Mouse (Mus musculus) liver, embryonic 12.5 days (tissue): Measurements from ENCODE around the gene Nyx. TPM values are rescaled to one million over a fixed set of nuclear protein-coding genes. Genes with fewer than 3 reads are reported as not detected.

Experiments
- ATAC-seq: fragments of 200-750 bp; cut with Nextera tagmentation; 2 replicates; pipeline ENCODE4 v1.8.0; 2017; ENCODE audit warnings: moderate number of reproducible peaks, mild to moderate bottlenecking, moderate library complexity
- H3K27ac ChIP-seq: fragments of 300-500 bp; sonication (generic); 2 replicates; pipeline ENCODE4 v1.5.1; 2016; ENCODE audit warnings: mild to moderate bottlenecking
- H3K27me3 ChIP-seq: fragments of 300-500 bp; sonication (generic); replicated peaks from 2 replicates; pipeline ENCODE4 v1.6.1; 2016; ENCODE audit warnings: mild to moderate bottlenecking, moderate library complexity
- H3K36me3 ChIP-seq: fragments of 300-500 bp; sonication (generic); 2 replicates; pipeline ENCODE4 v1.6.1; 2016; ENCODE audit warnings: mild to moderate bottlenecking, moderate library complexity
- H3K4me1 ChIP-seq: fragments of 300-500 bp; sonication (generic); 2 replicates; pipeline ENCODE4 v1.6.1; 2016
- H3K4me2 ChIP-seq: fragments of 300-500 bp; sonication (generic); 2 replicates; pipeline ENCODE4 v1.6.1; 2016; ENCODE audit warnings: mild to moderate bottlenecking, moderate library complexity
- H3K4me3 ChIP-seq: fragments of 300-500 bp; sonication (generic); 2 replicates; pipeline ENCODE4 v1.5.1; 2016; ENCODE audit warnings: mild to moderate bottlenecking, moderate library complexity
- H3K9ac ChIP-seq: fragments of 300-500 bp; sonication (generic); 2 replicates; pipeline ENCODE4 v1.6.1; 2016; ENCODE audit warnings: mild to moderate bottlenecking, moderate library complexity
- H3K9me3 ChIP-seq: fragments of 300-500 bp; sonication (generic); replicated peaks from 2 replicates; pipeline ENCODE4 v1.6.1; 2016; ENCODE audit warnings: mild to moderate bottlenecking, moderate library complexity
- WGBS: fragments of 180-500 bp; shearing (Covaris S2); methylation state at CpG from one replicate; pipeline ENCODE4 v1.1.7; 2016; ENCODE audit not compliant: insufficient replicate concordance; 5-methylcytosine and 5-hydroxymethylcytosine counted together
- polyA plus RNA-seq: library from polyadenylated mRNA; unstranded; fragments of >200 nt; fragmentation: Nextera tagmentation; extraction: Ambion mirVana; gene quantifications from 2 replicates; pipeline ENCODE4 v1.2.1, GENCODE M21; 2016

Nyx gene
- polyA plus RNA-seq, 1 experiment from 2014 or later, result not detected

DNA sequence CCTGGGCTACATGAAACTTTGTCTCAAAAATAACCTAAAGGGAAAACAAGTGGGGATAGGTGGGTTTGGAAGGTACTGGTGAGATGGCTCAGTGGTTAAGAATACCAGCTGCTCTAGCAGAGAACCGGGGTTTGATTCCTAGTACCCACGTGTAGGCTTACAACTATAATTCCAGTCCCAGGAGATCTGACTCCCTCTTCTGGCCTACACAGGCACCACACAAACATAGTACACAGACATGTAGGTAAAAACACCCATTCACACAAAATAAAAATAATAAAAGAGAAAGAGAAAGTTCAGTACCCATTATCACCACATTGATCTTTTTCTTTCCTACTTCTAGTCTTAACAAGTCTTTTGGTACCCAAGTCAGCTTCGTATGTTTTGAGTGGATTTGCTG is 6.0 kb downstream of the Nyx start:
- Histone ChIP-seq H3K36me3 (no peaks in the 10 kb centered on the region), H3K9ac (no peak overlapping the region), H3K9me3 (no peaks in the 10 kb centered on the region), H3K4me1 (no peaks in the 10 kb centered on the region), H3K27me3 (no peaks in the 10 kb centered on the region), H3K4me2 (no peak overlapping the region), H3K27ac (no peak overlapping the region), H3K4me3 (no peak overlapping the region)
- no peak for ATAC-seq
- WGBS, result 72% methylated on average over 3 of the region's 3 CpGs

DNA sequence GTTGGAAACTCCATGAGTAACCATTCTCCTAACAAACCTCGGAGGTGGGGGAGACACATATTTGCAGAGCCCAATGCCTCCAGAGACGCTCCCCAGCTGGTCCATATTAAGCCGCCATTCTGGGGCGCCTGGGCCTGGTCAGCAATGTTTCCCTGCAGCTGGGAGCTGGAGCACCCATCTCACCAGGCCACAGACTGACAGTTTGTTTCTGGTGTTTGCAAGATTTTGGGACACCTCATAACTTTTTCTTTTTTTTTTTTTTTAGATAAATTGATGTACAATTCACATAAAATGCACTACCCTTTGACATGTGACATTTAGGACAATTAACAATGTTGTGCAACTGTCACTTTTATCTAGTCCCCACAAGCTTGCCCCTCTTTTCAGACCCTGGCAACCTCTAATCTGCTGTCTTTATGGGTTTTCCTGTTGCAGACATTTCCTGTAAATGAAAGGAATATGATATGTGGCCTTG is 6.9 kb downstream of the Nyx start:
- Histone ChIP-seq H3K27me3 (no peaks in the 10 kb centered on the region), H3K4me3 (no peak overlapping the region), H3K9me3 (no peaks in the 10 kb centered on the region), H3K4me2 (no peak overlapping the region), H3K9ac (no peak overlapping the region), H3K27ac (no peak overlapping the region), H3K4me1 (no peaks in the 10 kb centered on the region), H3K36me3 (no peaks in the 10 kb centered on the region)
- 67% methylated on average over 4 of the region's 4 CpGs for WGBS
- ATAC-seq, result no peak

DNA sequence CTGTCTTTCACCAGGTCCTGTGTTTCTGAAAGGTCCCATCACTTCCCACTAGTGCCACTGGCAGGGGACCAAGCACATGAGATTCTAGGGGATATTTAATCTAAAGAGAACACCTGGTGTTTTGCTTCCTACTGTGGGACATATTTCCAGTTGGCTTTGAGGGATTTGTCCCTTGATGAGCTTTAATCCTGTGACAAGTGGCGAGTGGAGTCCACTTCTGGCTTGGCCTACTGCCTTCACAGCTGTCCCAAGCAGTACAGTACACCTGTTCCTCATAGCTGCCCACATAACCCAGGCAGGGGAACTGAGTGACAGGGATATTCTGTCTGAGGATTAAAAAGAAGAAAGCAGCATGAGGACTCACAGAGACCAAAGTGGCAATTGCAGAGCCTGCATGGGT is 9.5 kb downstream of the Nyx start:
- Histone ChIP-seq H3K27ac (no peak overlapping the region), H3K36me3 (no peaks in the 10 kb centered on the region), H3K4me3 (no peak overlapping the region), H3K4me2 (no peak overlapping the region), H3K27me3 (no peaks in the 10 kb centered on the region), H3K9me3 (no peaks in the 10 kb centered on the region), H3K4me1 (no peaks in the 10 kb centered on the region), H3K9ac (no peak overlapping the region)
- ATAC-seq, result no peak
- 44% methylated on average over 1 of the region's 1 CpGs for WGBS

GRCm38 (mm10) chrX:13477596-13477995 is 11.7 kb downstream of the Nyx start:
- no peaks in the 10 kb centered on the region for H3K4me1 ChIP-seq
- H3K9ac ChIP-seq, result no peak overlapping the region
- no peak for ATAC-seq

GRCm38 (mm10) chrX:13478298-13478697 is 12.4 kb downstream of the Nyx start:
- Histone ChIP-seq H3K36me3 (no peaks in the 10 kb centered on the region), H3K27ac (no peak overlapping the region), H3K27me3 (no peaks in the 10 kb centered on the region), H3K9me3 (no peaks in the 10 kb centered on the region), H3K4me3 (no peak overlapping the region), H3K4me2 (no peak overlapping the region), H3K9ac (no peak overlapping the region), H3K4me1 (no peaks in the 10 kb centered on the region)
- 52% methylated on average over 5 of the region's 5 CpGs for WGBS
- ATAC-seq, result no peak

More at GRCm38 (mm10) chrX:13477596-13477995, 11.7 kb downstream of the Nyx start:
- WGBS, result 56% methylated on average over 2 of the region's 2 CpGs
- Histone ChIP-seq H3K36me3 (no peaks in the 10 kb centered on the region), H3K4me2 (no peak overlapping the region), H3K4me3 (no peak overlapping the region), H3K27ac (no peak overlapping the region), H3K27me3 (no peaks in the 10 kb centered on the region), H3K9me3 (no peaks in the 10 kb centered on the region)

DNA sequence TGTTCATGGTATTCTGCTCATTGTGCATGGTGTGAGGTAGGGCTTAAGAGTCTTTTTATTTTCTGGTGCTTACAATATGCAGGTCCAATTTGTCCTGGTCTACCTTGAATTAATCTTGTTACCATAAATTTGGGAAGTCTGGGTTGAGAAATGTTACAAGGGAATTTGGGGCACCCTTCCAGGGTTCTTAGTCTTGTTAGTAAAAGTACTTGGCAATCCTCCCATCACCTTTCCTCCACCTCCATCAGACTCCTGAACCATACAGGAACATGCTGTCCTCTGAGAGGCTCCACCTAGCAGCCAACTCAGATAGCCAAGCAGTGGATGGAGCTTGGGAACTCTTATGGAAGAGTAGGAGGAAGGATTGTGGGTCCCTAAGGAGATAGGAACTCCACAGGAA is 13.7 kb downstream of the Nyx start:
- Histone ChIP-seq H3K4me2 (no peak overlapping the region), H3K9ac (no peak overlapping the region), H3K9me3 (no peaks in the 10 kb centered on the region), H3K27ac (no peak overlapping the region), H3K36me3 (no peaks in the 10 kb centered on the region), H3K4me1 (no peaks in the 10 kb centered on the region), H3K4me3 (no peak overlapping the region), H3K27me3 (no peaks in the 10 kb centered on the region)
- ATAC-seq, result no peak

DNA sequence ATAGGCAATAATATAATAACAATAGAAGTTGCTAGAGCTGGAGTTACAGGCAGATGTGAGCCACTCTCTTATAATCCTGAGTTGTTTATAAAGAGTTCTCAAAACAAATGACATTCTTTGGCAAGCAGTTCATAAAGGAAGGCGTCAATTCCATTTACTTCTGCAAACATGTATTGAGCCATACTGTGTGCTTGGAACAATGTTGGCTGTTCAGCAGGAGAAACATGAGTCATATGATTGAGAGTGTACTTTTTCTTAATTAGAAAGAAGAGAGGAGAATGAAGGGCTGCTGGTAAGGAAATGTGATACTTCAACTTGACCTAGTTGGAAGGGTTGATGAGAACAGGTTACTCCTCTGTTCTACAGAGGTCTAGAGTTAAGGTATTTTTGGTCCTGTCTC is 16.7 kb downstream of the Nyx start:
- 55% methylated on average over 1 of the region's 1 CpGs for WGBS
- Histone ChIP-seq H3K4me3 (no peak overlapping the region), H3K9ac (no peak overlapping the region), H3K27me3 (peaks cover 19% of the 10 kb centered on the region), H3K4me1 (no peaks in the 10 kb centered on the region), H3K36me3 (no peaks in the 10 kb centered on the region), H3K4me2 (no peak overlapping the region), H3K9me3 (peaks cover 8% of the 10 kb centered on the region), H3K27ac (no peak overlapping the region)
- no peak for ATAC-seq

- ATAC-seq, result no peak
- peaks cover 19% of the 10 kb centered on the region for H3K27me3 ChIP-seq
These were observed 18.5 kb downstream of the Nyx start for GRCm38 (mm10) chrX:13484447-13484846.

GRCm38 (mm10) chrX:13489001-13489400 is 23.1 kb downstream of the Nyx start:
- no peak overlapping the region for H3K27ac ChIP-seq
- peaks cover 8% of the 10 kb centered on the region for H3K9me3 ChIP-seq
- WGBS, result 67% methylated on average over 3 of the region's 3 CpGs
- H3K4me3 ChIP-seq, result no peak overlapping the region
- no peak overlapping the region for H3K9ac ChIP-seq
- peaks cover 19% of the 10 kb centered on the region for H3K27me3 ChIP-seq
- H3K4me1 ChIP-seq, result peaks cover 11% of the 10 kb centered on the region; the same call in 1 of the 2 replicates
- no peak overlapping the region for H3K4me2 ChIP-seq
- ATAC-seq, result no peak
- no peaks in the 10 kb centered on the region for H3K36me3 ChIP-seq

More at GRCm38 (mm10) chrX:13484447-13484846, 18.5 kb downstream of the Nyx start:
- no peaks in the 10 kb centered on the region for H3K36me3 ChIP-seq
- peaks cover 8% of the 10 kb centered on the region for H3K9me3 ChIP-seq
- H3K9ac ChIP-seq, result no peak overlapping the region
- H3K27ac ChIP-seq, result no peak overlapping the region
- H3K4me1 ChIP-seq, result peaks cover 4% of the 10 kb centered on the region; the same call in 1 of the 2 replicates
- H3K4me3 ChIP-seq, result no peak overlapping the region
- H3K4me2 ChIP-seq, result no peak overlapping the region

GRCm38 (mm10) chrX:13489761-13490160 is 23.9 kb downstream of the Nyx start:
- no peak overlapping the region for H3K27ac ChIP-seq
- no peak overlapping the region for H3K4me3 ChIP-seq
- H3K27me3 ChIP-seq, result peaks cover 19% of the 10 kb centered on the region
- peaks cover 8% of the 10 kb centered on the region for H3K9me3 ChIP-seq
- no peaks in the 10 kb centered on the region for H3K36me3 ChIP-seq
- peaks cover 18% of the 10 kb centered on the region for H3K4me1 ChIP-seq
- peak; percentile 86 for ATAC-seq
- no peak overlapping the region for H3K9ac ChIP-seq
- no peak overlapping the region for H3K4me2 ChIP-seq
- WGBS, result 31% methylated on average over 1 of the region's 1 CpGs

GRCm38 (mm10) chrX:13490941-13491340 is 25.0 kb downstream of the Nyx start:
- Histone ChIP-seq H3K27ac (no peak overlapping the region), H3K4me3 (no peak overlapping the region), H3K4me2 (no peak overlapping the region), H3K36me3 (no peaks in the 10 kb centered on the region), H3K9me3 (peaks cover 6% of the 10 kb centered on the region), H3K27me3 (peaks cover 11% of the 10 kb centered on the region), H3K9ac (no peak overlapping the region), H3K4me1 (peaks cover 30% of the 10 kb centered on the region)
- 67% methylated on average over 3 of the region's 3 CpGs for WGBS
- ATAC-seq, result no peak

GRCm38 (mm10) chrX:13492922-13493321 is 27.0 kb downstream of the Nyx start:
- Histone ChIP-seq H3K4me2 (no peak overlapping the region), H3K27ac (no peak overlapping the region), H3K9ac (no peak overlapping the region), H3K4me1 (peaks cover 38% of the 10 kb centered on the region), H3K9me3 (no peaks in the 10 kb centered on the region), H3K27me3 (no peaks in the 10 kb centered on the region; the same call in 1 of the 2 replicates), H3K36me3 (no peaks in the 10 kb centered on the region), H3K4me3 (no peak overlapping the region)
- ATAC-seq, result no peak

DNA sequence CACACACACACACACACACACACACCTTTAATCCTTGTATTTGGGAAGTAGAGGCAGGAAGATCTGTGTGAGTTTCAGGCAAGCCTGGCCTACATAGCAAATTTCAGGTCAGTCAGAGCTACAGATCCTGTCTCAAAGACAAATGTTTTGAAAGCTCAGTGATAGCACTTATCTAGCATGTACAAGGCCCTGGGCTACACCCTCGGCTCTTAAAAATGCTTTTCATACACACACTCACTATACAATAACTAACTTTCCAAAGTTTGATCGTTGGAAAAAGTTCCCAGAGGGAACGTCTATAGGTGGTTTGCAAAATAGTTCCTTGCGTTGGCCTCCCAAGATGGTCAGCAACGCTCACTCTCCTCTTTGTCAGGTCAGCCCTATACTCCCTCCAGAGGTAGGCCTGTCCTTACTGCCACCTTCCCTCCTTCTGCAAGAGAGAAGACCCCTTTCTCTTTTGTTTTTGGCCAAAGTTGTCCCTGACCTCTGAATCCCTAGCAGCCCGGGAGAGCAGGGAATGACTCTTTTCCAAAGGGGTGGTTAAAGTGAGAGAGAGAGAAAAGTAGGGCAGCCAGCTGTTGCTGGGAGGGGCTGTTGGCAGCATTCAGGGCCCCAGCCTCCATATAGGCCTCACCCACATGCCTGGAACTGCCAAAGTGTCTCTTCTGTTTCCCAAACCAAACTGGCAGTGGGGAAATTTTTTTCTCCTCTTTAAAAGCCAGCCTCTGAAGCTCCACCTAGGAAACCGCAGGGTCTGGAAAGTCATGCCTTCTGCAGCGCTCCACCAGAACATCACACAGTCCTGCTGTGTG is 29.2 kb downstream of the Nyx start:
- Histone ChIP-seq H3K9me3 (no peaks in the 10 kb centered on the region), H3K9ac (no peak overlapping the region), H3K36me3 (no peaks in the 10 kb centered on the region), H3K27ac (peak overlapping the region; percentile 65), H3K4me3 (no peak overlapping the region), H3K4me2 (0 out of 2 replicates have a peak overlapping the region, but pooled peaks have one; percentile 8), H3K27me3 (no peaks in the 10 kb centered on the region; the same call in 1 of the 2 replicates), H3K4me1 (peaks cover 32% of the 10 kb centered on the region)
- 56% methylated on average over 8 of the region's 8 CpGs for WGBS
- ATAC-seq, result peak; percentile 91
